Mouse (Mus musculus) spleen, adult 10 weeks (tissue): Measurements from ENCODE around the gene Fam198b. TPM values are rescaled to one million over a fixed set of nuclear protein-coding genes. Genes with fewer than 3 reads are reported as not detected.

ENCODE experiments used
- polyA plus RNA-seq: library from polyadenylated mRNA; stranded (reverse); fragments of 350-450 nt; fragmentation: Illumina TruSeq; extraction: RNeasy Lipid Tissue Mini Kit (QIAGEN cat#74804); gene quantifications from one replicate; pipeline ENCODE4 v1.2.3, GENCODE M21; 2015; ENCODE audit warnings: low replicate concordance; ENCODE audit not compliant: insufficient read depth

Gene Fam198b
- polyA plus RNA-seq = 6.4 TPM

DNA sequence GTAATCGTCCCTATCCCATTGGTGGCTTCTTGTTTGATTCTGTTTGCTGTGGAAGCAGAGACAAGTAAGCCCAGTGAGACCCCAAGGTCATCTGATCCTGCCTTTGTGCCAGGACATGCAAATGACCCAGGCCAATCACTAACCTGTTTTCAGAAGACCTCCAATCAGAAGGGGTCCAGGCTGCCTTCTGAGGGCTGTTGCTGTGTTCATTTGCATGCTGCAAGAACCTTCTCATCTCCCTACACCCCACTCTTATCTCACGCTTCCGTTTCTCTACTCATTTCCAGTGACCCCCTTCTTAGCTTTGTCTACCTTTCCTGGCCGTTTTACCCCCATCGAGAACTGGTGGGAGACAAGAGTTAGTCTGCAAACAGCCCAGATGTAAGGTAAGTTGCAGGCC lies at the start of gene Fam198b:
Fam198b (plus strand) TSS at position 229 of the 400 bp plus-strand sequence.

DNA sequence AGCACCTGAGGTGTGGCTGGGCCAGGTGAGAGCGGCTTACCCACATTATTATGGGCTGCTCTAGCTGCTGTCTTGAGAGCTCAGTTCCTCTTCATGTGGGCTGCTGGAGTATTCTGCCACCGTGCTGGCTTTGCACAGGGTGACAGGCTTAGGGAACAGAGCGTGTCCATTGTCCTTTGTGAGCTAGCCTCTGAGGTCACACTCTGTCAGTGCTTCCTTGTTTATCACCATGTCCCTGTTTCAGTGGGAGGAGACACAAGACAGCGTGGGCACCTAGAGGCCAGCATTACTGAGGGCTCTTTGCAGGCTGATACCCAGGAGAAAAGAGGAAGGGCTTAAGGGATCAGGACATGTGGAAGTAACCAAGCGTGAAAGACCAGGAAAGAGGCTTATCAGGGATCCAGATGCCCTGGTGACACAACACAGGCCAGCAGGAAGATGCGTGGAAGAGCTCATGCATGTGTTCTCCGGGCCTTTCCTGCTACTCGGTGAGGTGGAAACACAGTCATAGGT lies 31.6 kb upstream of the Fam198b start, which contains the start of gene Tmem144:
Tmem144 (minus strand) TSS at position 120 of the 513 bp plus-strand sequence.

Other genes with a start within 250 kb of the Fam198b start
- 2.3 TPM for gene Rxfp1, start 146.7 kb upstream of the Fam198b start, polyA plus RNA-seq
- 1.0 TPM for gene Tmem144, start 31.8 kb upstream of the Fam198b start, polyA plus RNA-seq